Mouse (Mus musculus): ENCODE data around the gene Plcl2. TPM values are rescaled to one million over a fixed set of nuclear protein-coding genes. Genes with fewer than 3 reads are reported as not detected.

Gene Plcl2
- polyA plus RNA-seq, 1 experiment from 2014 or later: 5.0 TPM

DNA sequence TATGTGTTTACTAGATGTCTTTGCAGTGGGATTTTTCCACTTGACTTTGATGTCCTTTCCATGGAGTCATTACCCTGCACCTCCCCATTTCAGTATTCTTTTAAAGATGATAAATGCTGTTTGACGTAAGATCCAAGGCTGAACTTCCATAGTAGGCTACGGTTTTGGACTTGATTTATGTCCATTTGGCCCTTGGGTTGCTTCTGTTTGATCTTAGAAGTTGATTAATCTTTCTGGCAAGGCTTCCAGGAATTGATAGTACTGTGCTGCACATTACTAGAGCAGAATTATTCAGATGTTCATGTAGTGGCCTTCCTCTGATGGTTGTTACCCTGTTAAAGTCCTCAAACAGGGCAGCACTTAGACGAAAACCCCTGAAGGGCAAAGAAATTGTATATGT, 21.5 kb upstream of the Plcl2 start:
- no peaks in the 10 kb centered on the region for H3K9me3 ChIP-seq (replicated peaks)
- H3K4me1 ChIP-seq: peaks cover 8% of the 10 kb centered on the region
- no peaks in the 10 kb centered on the region for H3K36me3 ChIP-seq
- WGBS: 66% methylated on average over 3 of the region's 3 CpGs
- no peaks in the 10 kb centered on the region for H3K27me3 ChIP-seq (ENCODE audit: low read depth, poor library complexity, severe bottlenecking)
- DNase-seq (ENCODE audit: low spot score): no peak
- H3K4me3 ChIP-seq: no peak overlapping the region
- no peak overlapping the region for H3K27ac ChIP-seq

DNA sequence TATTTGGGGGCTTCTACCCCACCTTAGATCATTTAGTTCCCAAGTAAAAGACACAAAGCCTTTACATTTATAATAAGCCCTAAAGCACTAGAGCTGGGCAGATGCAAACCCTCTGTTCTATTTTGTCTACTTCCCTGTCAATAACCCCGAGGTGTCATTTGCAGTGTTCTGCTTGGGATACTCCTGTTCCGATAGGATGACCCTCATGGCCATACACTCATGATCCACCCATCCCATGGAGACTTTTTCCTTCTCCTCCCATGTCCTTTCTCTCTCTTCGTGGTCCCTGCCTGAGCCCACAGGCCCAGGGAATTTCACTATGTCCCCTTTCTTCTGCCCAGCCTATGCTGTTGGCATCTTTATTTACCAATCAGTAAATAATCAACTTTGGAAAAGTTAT, 20.8 kb upstream of the Plcl2 start:
- Histone ChIP-seq H3K4me3 (no peak overlapping the region), H3K4me1 (peaks cover 8% of the 10 kb centered on the region), H3K9me3 (replicated peaks) (no peaks in the 10 kb centered on the region), H3K27me3 (ENCODE audit: low read depth, poor library complexity, severe bottlenecking) (no peaks in the 10 kb centered on the region), H3K36me3 (no peaks in the 10 kb centered on the region), H3K27ac (no peak overlapping the region)
- 85% methylated on average over 3 of the region's 3 CpGs for WGBS
- DNase-seq (ENCODE audit: low spot score): no peak

DNA sequence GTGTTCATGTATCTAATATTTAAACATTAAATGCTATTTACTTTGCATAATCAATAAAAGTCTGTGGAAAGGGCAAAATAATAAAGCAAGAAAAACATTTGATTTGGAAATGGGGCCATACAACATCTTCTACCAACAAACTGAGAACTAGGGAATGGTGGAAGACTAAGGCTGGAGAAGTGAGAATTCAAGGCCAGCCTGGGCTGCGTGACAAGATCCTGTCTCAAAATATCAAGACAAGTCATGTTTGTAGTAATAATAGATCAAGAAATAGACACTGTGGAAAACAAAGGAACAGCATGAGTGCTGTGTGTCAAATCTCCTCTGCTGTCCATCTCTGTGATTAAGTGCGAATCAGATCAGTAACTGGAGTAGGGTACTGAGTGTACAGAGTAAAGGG, 20.3 kb upstream of the Plcl2 start:
- no peaks in the 10 kb centered on the region for H3K27me3 ChIP-seq (ENCODE audit: low read depth, poor library complexity, severe bottlenecking)
- no peak overlapping the region for H3K4me3 ChIP-seq
- H3K9me3 ChIP-seq (replicated peaks): no peaks in the 10 kb centered on the region
- no peaks in the 10 kb centered on the region for H3K36me3 ChIP-seq
- H3K4me1 ChIP-seq: peaks cover 8% of the 10 kb centered on the region
- no peak overlapping the region for H3K27ac ChIP-seq
- WGBS: 95% methylated on average over 2 of the region's 2 CpGs
- no peak for DNase-seq (ENCODE audit: low spot score)

DNA sequence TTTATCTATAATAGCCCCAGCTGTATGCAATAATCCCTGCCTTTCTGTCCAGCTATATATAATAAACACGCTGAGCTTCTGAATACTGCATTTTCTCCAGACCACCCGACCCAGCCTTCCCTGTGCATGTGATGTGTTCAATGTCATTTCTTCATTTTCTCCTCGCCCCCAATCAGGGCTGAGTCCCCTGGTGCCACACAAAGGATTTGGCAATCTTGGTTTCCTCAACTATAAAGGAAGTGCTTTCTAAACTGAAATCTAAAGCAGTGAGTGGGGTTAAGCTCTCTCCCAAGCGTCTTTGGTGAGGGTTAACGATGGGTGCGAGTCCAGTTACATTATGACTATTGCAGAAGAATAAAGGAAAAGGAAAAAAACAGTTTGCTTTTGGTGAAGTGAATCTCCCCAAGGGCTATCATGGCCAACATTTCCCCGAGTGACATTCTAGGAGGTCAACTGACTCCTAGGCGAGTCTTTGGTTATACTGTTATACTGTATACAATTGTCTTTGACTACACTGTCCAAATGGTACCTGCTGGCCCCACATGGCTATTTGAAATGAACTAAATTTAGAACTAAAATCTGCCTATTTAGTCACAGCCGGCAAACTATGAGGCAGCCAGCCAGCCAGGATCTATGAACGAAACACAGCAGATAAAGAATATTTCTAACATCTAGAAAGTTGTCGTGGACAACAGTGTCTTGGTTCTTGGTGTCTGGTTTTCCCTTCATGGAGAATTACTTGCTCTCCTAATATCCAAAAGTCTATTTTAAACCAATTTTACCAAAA, 18.4 kb upstream of the Plcl2 start:
- no peaks in the 10 kb centered on the region for H3K9me3 ChIP-seq (replicated peaks)
- peaks cover 27% of the 10 kb centered on the region for H3K4me1 ChIP-seq
- no peaks in the 10 kb centered on the region for H3K27me3 ChIP-seq (ENCODE audit: low read depth, poor library complexity, severe bottlenecking)
- 89% methylated on average over 11 of the region's 11 CpGs for WGBS
- no peaks in the 10 kb centered on the region for H3K36me3 ChIP-seq
- H3K4me3 ChIP-seq: no peak overlapping the region
- H3K27ac ChIP-seq: no peak overlapping the region
- DNase-seq (ENCODE audit: low spot score): no peak

DNA sequence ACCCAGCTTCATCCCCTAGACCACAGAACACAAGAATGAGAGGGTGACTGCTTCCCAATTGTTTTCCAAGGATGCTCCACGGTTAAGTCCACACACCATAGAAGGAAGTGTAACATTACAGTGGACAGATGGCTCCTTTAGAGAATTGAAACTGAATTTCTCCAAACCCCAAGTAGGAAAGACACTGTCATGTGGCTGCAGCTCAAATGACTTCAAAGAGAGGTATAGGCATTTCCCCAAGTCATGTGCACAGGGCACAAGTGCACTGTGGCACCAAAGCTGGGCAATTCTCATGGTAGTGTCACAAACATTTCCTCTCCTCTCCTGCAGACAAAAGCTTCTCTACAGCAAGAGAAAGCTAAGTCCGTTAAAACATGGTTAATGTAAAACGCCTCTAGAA, 17.7 kb upstream of the Plcl2 start:
- H3K27ac ChIP-seq: no peak overlapping the region
- H3K36me3 ChIP-seq: no peaks in the 10 kb centered on the region
- no peak overlapping the region for H3K4me3 ChIP-seq
- no peaks in the 10 kb centered on the region for H3K27me3 ChIP-seq (ENCODE audit: low read depth, poor library complexity, severe bottlenecking)
- WGBS: 86% methylated on average over 3 of the region's 3 CpGs
- no peak for DNase-seq (ENCODE audit: low spot score)
- H3K4me1 ChIP-seq: peaks cover 32% of the 10 kb centered on the region
- H3K9me3 ChIP-seq (replicated peaks): no peaks in the 10 kb centered on the region

DNA sequence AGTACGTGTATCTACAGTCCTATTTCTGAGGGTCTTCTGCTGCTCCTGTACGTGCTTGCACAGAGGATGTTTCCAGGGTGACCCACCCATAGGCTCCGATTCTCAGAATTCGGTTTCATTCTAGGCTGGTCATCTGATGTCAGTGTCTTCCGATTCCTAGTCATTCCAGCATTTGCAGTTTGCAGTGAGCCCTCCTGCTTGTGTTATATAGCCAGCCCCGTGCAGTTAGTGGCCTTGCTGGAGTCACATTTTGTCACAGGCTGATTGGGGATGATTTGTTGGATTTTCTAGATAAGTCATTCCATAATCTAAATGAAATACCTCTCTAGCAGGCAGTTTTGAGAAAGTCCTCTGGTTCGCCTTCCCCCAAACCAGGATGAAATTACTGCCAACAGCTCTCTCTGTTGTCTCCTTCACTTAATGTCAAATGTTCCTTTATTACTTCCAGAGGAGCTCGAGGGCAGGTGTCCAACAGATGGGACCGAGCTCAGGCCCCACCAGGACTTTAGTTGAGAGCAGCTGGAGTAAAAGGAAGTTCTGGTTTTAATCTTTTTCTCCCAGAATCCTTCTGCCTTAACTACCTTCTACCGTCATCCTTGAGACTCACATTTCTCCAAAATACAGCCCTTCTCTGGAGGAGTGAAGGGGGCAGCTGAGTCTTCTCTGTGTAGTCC, 13.8 kb upstream of the Plcl2 start:
- 49% methylated on average over 10 of the region's 10 CpGs for WGBS
- no peaks in the 10 kb centered on the region for H3K36me3 ChIP-seq
- no peaks in the 10 kb centered on the region for H3K27me3 ChIP-seq (ENCODE audit: low read depth, poor library complexity, severe bottlenecking)
- DNase-seq (ENCODE audit: low spot score): peak; percentile 76
- 0 out of 2 replicates have a peak overlapping the region, but pooled peaks have one; percentile 8 for H3K4me3 ChIP-seq
- no peaks in the 10 kb centered on the region for H3K9me3 ChIP-seq (replicated peaks)
- H3K27ac ChIP-seq: peak overlapping the region; percentile 27; the same call in 1 of the 2 replicates
- peaks cover 54% of the 10 kb centered on the region for H3K4me1 ChIP-seq

DNA sequence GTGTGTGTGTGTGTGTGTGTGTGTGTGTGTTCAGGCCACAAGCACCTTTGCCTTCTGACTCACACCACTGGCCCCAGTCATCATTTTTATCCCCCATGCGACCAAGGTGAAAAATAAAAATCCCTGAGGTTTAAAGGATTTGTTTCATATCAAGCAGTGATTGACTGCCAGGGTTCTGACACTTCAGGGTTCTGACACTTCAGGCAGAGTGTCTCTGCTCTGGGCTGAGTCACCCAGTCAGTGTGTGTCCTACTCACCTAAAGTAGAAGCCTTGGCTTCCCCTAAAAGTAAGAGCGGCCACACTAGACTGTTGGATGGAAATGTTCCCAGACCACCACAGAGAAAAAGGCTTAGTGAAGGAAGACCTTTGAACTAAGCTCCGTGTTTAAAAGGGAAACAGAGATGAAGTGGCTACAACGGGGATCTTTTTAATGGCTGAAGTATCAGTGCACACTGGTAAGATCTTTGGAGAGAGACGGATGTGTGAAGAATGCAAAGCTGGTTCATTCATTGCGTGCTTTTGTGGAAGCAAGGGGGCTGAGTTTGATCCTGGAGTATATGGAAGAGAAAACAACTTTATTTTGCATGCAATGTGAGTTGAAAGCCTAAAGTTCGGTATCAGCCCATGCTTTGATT, 11.0 kb upstream of the Plcl2 start:
- no peak for DNase-seq (ENCODE audit: low spot score)
- Histone ChIP-seq H3K4me1 (peaks cover 48% of the 10 kb centered on the region), H3K4me3 (no peak overlapping the region), H3K27ac (peak overlapping the region; percentile 25; the same call in 1 of the 2 replicates), H3K27me3 (ENCODE audit: low read depth, poor library complexity, severe bottlenecking) (no peaks in the 10 kb centered on the region), H3K9me3 (replicated peaks) (no peaks in the 10 kb centered on the region), H3K36me3 (no peaks in the 10 kb centered on the region)
- 44% methylated on average over 7 of the region's 7 CpGs for WGBS

DNA sequence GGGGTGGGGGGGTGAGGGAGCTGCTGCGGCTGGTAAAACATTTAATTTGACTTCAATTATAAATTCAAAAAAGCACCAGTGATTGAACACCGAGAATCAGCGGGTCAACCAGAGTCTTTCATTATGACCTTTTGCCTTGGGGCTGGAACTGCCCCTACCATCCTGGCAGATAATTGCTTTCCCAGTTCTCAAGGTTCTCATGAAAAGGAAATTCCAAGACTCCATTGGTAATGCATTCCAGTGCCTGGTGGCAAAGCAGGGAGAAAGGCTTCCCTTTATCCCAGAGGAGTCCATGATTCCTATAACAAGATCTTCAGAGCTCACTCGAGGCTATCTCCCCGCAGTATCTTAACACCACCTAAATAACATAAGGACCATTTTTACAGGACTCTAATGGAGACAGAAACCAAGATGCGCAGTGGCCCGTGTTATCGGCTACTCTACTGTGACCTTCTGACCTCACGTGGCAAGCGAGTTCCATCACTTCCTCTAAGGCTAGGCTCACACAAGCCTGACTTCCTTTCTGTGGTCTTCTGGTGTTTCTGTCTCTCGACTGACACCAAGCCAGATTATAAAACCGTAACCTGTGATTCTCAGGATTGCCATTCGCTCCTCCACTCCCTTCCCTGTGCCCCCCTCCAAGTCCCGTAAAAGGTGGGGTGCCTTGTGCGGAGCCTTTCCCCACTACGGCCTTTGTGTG, 10.0 kb upstream of the Plcl2 start:
- Histone ChIP-seq H3K4me3 (no peak overlapping the region), H3K27me3 (ENCODE audit: low read depth, poor library complexity, severe bottlenecking) (no peaks in the 10 kb centered on the region), H3K9me3 (replicated peaks) (no peaks in the 10 kb centered on the region), H3K36me3 (no peaks in the 10 kb centered on the region), H3K4me1 (peaks cover 45% of the 10 kb centered on the region), H3K27ac (no peak overlapping the region)
- no peak for DNase-seq (ENCODE audit: low spot score)
- 61% methylated on average over 16 of the region's 16 CpGs for WGBS

DNA sequence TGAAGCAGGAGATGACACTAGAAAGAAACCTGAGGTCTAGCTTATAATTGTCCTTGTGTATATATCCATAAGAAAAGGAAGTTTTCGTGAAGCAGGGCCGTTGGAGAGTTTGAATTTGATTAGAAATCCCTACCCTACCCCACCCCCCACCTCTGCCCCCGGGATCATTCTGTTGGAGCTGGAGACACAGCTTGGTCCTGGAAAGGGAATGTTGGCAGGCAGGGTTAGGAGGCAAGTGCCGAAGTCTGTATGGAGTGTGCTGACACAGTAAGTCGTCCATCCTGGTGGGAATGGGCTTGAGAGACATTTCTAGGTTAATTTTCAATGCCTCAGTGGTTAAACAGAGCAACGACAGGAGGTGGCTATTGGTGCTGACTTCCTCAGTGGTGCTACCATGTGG, 8.4 kb upstream of the Plcl2 start:
- no peak overlapping the region for H3K4me3 ChIP-seq
- no peaks in the 10 kb centered on the region for H3K36me3 ChIP-seq
- WGBS: 89% methylated on average over 6 of the region's 6 CpGs
- H3K27ac ChIP-seq: no peak overlapping the region
- no peak for DNase-seq (ENCODE audit: low spot score)
- peaks cover 30% of the 10 kb centered on the region for H3K4me1 ChIP-seq
- no peaks in the 10 kb centered on the region for H3K27me3 ChIP-seq (ENCODE audit: low read depth, poor library complexity, severe bottlenecking)
- no peaks in the 10 kb centered on the region for H3K9me3 ChIP-seq (replicated peaks)

DNA sequence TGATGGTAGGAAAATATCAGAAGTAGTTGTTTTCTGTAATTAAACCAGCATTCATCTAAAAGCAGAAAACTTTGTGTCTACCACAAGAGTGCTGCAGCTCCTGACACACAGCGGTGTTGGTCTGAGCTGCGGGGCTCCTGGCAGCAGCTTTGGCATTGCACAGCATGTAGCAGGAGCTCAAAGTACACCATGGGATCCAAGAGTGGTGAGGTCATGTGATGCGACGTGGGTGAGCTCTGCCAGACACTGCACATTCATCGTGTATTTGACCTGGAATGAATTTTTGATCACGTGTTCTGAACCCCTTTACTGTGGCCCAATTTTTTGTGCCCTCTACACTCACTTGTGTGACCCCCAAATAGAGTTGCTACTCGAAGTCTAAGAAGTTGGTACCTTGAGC, 6.1 kb upstream of the Plcl2 start:
- DNase-seq (ENCODE audit: low spot score): no peak
- no peak overlapping the region for H3K27ac ChIP-seq
- H3K36me3 ChIP-seq: no peaks in the 10 kb centered on the region
- no peaks in the 10 kb centered on the region for H3K9me3 ChIP-seq (replicated peaks)
- peaks cover 20% of the 10 kb centered on the region for H3K4me1 ChIP-seq
- H3K4me3 ChIP-seq: no peak overlapping the region
- 91% methylated on average over 7 of the region's 7 CpGs for WGBS
- H3K27me3 ChIP-seq (ENCODE audit: low read depth, poor library complexity, severe bottlenecking): peaks cover 3% of the 10 kb centered on the region

DNA sequence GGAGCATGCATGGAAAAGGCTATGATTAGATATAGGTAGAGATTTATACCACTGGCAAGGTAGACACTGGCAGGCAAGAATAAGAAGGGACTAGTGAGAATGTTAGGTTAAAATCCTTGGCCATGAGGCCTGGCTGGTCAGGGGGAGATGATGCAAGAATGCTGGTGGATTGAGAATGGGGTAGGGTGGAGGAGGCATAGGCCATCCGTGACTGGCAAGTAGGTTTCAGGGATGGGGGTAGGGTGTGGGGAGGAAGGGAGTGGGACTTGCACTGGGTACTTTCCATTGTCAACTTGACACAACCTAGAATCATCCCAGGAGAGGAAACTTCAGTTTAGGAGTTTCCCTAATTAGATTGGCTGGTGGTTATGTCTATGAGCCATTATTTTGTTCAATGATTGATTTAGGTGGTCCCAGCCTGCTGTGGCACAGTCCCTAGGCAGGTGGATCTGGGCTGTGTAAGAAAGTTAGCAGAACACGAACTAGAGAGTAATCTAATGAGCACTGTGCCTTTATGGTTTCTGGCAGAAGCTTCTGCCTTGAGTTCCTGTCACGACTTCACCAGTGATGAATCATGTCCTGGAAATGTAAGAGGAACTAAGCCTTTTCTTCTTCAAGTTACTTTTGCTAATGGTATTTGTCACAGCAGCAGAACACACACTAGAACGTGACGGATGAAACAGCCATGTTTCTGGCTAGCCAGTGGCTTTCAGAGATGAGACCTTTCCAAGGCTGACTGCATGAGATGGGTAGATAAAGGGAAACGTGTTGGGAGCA, 4.9 kb upstream of the Plcl2 start:
- WGBS: 78% methylated on average over 6 of the region's 6 CpGs
- H3K4me3 ChIP-seq: no peak overlapping the region
- peaks cover 15% of the 10 kb centered on the region for H3K4me1 ChIP-seq
- peaks cover 7% of the 10 kb centered on the region for H3K27me3 ChIP-seq (ENCODE audit: low read depth, poor library complexity, severe bottlenecking)
- H3K36me3 ChIP-seq: no peaks in the 10 kb centered on the region
- no peaks in the 10 kb centered on the region for H3K9me3 ChIP-seq (replicated peaks)
- DNase-seq (ENCODE audit: low spot score): no peak
- no peak overlapping the region for H3K27ac ChIP-seq

DNA sequence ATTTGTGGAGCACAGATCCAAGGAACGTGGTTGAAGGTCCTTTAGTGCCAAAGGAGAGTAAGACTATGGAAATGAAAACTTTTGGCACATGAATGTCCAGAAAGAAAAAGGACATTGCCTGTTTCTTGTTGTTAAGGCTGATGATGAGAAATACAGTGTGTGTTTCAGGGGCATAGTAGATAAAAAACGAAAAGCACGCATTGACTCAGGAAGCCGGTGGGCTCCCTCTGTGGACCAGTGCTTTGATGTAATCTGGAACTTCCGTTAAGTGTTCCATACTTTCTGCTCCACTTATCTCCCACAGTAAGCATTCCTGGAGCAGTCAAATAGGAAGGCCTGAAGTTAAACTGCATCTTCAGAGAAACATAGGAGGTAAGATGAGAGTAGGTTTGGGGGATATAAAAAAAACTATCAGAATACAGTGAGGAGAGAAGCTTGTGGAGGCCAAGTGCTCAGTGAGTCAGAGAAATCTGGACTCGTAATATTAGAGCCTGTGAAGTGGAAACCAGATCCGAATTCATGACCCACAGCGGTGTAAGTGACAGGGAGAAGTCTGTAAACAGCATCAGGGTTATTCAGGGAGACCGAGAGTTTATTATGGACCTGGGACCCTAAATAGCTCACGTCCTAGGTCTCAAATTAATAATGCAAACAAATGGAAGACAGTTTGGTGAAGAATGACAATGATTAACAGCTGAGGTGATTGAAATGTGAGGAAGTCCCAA, 3.1 kb upstream of the Plcl2 start:
- H3K27ac ChIP-seq: no peak overlapping the region
- no peaks in the 10 kb centered on the region for H3K9me3 ChIP-seq (replicated peaks)
- DNase-seq (ENCODE audit: low spot score): peak; percentile 21
- no peak overlapping the region for H3K4me3 ChIP-seq
- H3K27me3 ChIP-seq (ENCODE audit: low read depth, poor library complexity, severe bottlenecking): peaks cover 7% of the 10 kb centered on the region
- 82% methylated on average over 10 of the region's 10 CpGs for WGBS
- peaks cover 23% of the 10 kb centered on the region for H3K4me1 ChIP-seq
- H3K36me3 ChIP-seq: no peaks in the 10 kb centered on the region
